Comparison of ENCODE assay signal across 10 mouse cellular contexts in genomic region chr17:43114086-43114581, GRCm38 (mm10).
DNase-seq lines count a peak whose midpoint lies in the region; ATAC-seq lines count a peak whose summit lies in the region.
"Had no signal": no experiment of that assay in that cellular context is flagged by ENCODE, and none has a peak within 500 bp of the region (broad histone marks: within the 10 kb centered on the region; RNA-seq: fewer than 3 reads in every experiment).

No protein-coding gene starts in this region.

- H3K9ac ChIP-seq in hindbrain, embryonic 16.5 days (ENCODE audit: low read depth, low read length) = no peak overlapping the region

- H3K9me3 ChIP-seq in hindbrain, embryonic 16.5 days (ENCODE audit: control insufficient read depth, low read length) = no peaks in the 10 kb centered on the region
- H3K9me3 ChIP-seq: limb, embryonic 10.5 days had no signal

- H3K4me1 ChIP-seq in hindbrain, embryonic 16.5 days (ENCODE audit: control insufficient read depth, insufficient read depth, low read depth, low read length) = peaks cover 4% of the 10 kb centered on the region; the same call in 1 of the 2 replicates
- H3K4me1 ChIP-seq: limb, embryonic 10.5 days had no signal

- peak; percentile 90 for ATAC-seq in hindbrain, embryonic 16.5 days

- peak; percentile 43 for DNase-seq in kidney, adult 11 months
- DNase-seq in kidney, postnatal 10 days = no peak
- DNase-seq in layer of hippocampus, postnatal 10 days (ENCODE audit: low spot score in 2 of 2) = peak; percentile 40 to 49
- peak; percentile 29 for DNase-seq in right cerebral cortex, postnatal 14 days
- DNase-seq in ovary, adult 18-20 months (ENCODE audit: low spot score) = no peak
- DNase-seq in urinary bladder, postnatal 25 days (ENCODE audit: low spot score) = no peak
- DNase-seq in spleen, adult 18-20 months = no peak

- H3K36me3 ChIP-seq in hindbrain, embryonic 16.5 days (ENCODE audit: control insufficient read depth, insufficient read depth, low read length) = no peaks in the 10 kb centered on the region
- H3K36me3 ChIP-seq: limb, embryonic 10.5 days had no signal

- H3K27ac ChIP-seq in hindbrain, embryonic 16.5 days (ENCODE audit: low read depth, low read length) = no peak overlapping the region; the same call in 1 of the 2 replicates
- H3K27ac ChIP-seq: limb, embryonic 10.5 days had no signal

- WGBS in hindbrain, embryonic 16.5 days = 54% methylated on average over 8 of the region's 8 CpGs

- H3K4me3 ChIP-seq in hindbrain, embryonic 16.5 days (ENCODE audit: low read length) = no peak overlapping the region
- H3K4me3 ChIP-seq: erythroblast, embryonic 14.5 days; limb, embryonic 10.5 days had no signal

- no peaks in the 10 kb centered on the region for H3K27me3 ChIP-seq in hindbrain, embryonic 16.5 days (replicated peaks; ENCODE audit: control insufficient read depth, insufficient read depth, low read length)

- H3K4me2 ChIP-seq in hindbrain, embryonic 16.5 days (ENCODE audit: low read length) = no peak overlapping the region

Comparison
In these comparisons a context has a peak if more than half of its experiments do, and no peak if none do; other contexts are left out.
1. DNase-seq: peak in kidney, adult 11 months (single experiment), layer of hippocampus, postnatal 10 days (2 of 2) and right cerebral cortex, postnatal 14 days (single experiment); none in kidney, postnatal 10 days (single experiment), ovary, adult 18-20 months (single experiment), urinary bladder, postnatal 25 days (single experiment) and spleen, adult 18-20 months (0 of 2).